Mouse (Mus musculus): Measurements from ENCODE around the gene Mylk4. TPM values are rescaled to one million over a fixed set of nuclear protein-coding genes. Genes with fewer than 3 reads are reported as not detected.

Gene Mylk4
- polyA plus RNA-seq, 1 experiment from 2014 or later: 1.7 TPM

- no peak for ATAC-seq (replicated peaks; ENCODE audit: extremely low read depth, insufficient read depth, low FRiP score)
- Histone ChIP-seq H3K4me1 (ENCODE audit: control insufficient read depth, insufficient read depth, low read length) (no peaks in the 10 kb centered on the region; the same call in 1 of the 2 replicates), H3K9me3 (replicated peaks; ENCODE audit: control insufficient read depth, low read length) (no peaks in the 10 kb centered on the region), H3K9ac (ENCODE audit: low read length) (no peak overlapping the region), H3K4me2 (ENCODE audit: low read depth, low read length) (no peak overlapping the region), H3K27ac (ENCODE audit: low read length) (no peak overlapping the region), H3K4me3 (ENCODE audit: low read length) (no peak overlapping the region), H3K27me3 (ENCODE audit: control insufficient read depth, insufficient read depth, low read length) (no peaks in the 10 kb centered on the region), H3K36me3 (ENCODE audit: control insufficient read depth, insufficient read depth) (peaks cover 19% of the 10 kb centered on the region)
- 77% methylated on average over 6 of the region's 6 CpGs for WGBS
Observed at GRCm38 (mm10) chr13:32824377-32825330, 40.9 kb upstream of the Mylk4 start.

- 72% methylated on average over 6 of the region's 6 CpGs for WGBS
- H3K27me3 ChIP-seq (ENCODE audit: control insufficient read depth, insufficient read depth, low read length): no peaks in the 10 kb centered on the region
- H3K27ac ChIP-seq (ENCODE audit: low read length): no peak overlapping the region
- no peaks in the 10 kb centered on the region for H3K9me3 ChIP-seq (replicated peaks; ENCODE audit: control insufficient read depth, low read length)
- peaks cover 32% of the 10 kb centered on the region for H3K36me3 ChIP-seq (ENCODE audit: control insufficient read depth, insufficient read depth)
- H3K4me1 ChIP-seq (ENCODE audit: control insufficient read depth, insufficient read depth, low read length): no peaks in the 10 kb centered on the region
- no peak overlapping the region for H3K9ac ChIP-seq (ENCODE audit: low read length)
- no peak overlapping the region for H3K4me2 ChIP-seq (ENCODE audit: low read depth, low read length)
- no peak overlapping the region for H3K4me3 ChIP-seq (ENCODE audit: low read length)
- no peak for ATAC-seq (replicated peaks; ENCODE audit: extremely low read depth, insufficient read depth, low FRiP score)
Observed at GRCm38 (mm10) chr13:32823126-32823525, 39.4 kb upstream of the Mylk4 start.

GRCm38 (mm10) chr13:32821671-32822070 is 37.9 kb upstream of the Mylk4 start:
- WGBS: 95% methylated on average over 4 of the region's 4 CpGs
- H3K4me2 ChIP-seq (ENCODE audit: low read depth, low read length): no peak overlapping the region

DNA sequence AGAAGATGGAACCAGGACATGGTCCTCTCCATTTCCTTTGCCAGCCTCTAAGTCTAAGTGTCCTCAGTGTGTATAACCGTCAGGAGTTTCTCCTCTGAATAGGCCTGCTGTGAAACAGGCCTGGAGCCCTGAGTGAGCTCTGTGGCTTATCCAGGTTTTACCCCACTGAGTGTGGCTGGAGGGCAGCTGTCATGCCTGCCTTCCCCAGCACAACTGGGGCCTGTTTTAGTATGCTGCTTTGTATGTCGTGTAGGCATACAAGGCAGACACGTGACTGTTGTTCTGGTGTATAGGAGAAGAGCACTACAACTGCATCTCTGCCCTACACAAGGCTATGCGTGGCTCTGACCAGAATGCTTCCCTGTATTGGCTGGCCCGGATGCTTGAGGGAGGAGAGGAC is 36.2 kb upstream of the Mylk4 start:
- no peak for ATAC-seq (replicated peaks; ENCODE audit: extremely low read depth, insufficient read depth, low FRiP score)
- Histone ChIP-seq H3K4me2 (ENCODE audit: low read depth, low read length) (no peak overlapping the region), H3K9ac (ENCODE audit: low read length) (no peak overlapping the region), H3K36me3 (ENCODE audit: control insufficient read depth, insufficient read depth) (peaks cover 52% of the 10 kb centered on the region), H3K9me3 (replicated peaks; ENCODE audit: control insufficient read depth, low read length) (no peaks in the 10 kb centered on the region), H3K4me3 (ENCODE audit: low read length) (no peak overlapping the region), H3K27me3 (ENCODE audit: control insufficient read depth, insufficient read depth, low read length) (no peaks in the 10 kb centered on the region), H3K27ac (ENCODE audit: low read length) (no peak overlapping the region), H3K4me1 (ENCODE audit: control insufficient read depth, insufficient read depth, low read length) (no peaks in the 10 kb centered on the region)
- WGBS: 90% methylated on average over 5 of the region's 5 CpGs

More at GRCm38 (mm10) chr13:32821671-32822070, 37.9 kb upstream of the Mylk4 start:
- no peak for ATAC-seq (replicated peaks; ENCODE audit: extremely low read depth, insufficient read depth, low FRiP score)
- Histone ChIP-seq H3K36me3 (ENCODE audit: control insufficient read depth, insufficient read depth) (peaks cover 43% of the 10 kb centered on the region), H3K27me3 (ENCODE audit: control insufficient read depth, insufficient read depth, low read length) (no peaks in the 10 kb centered on the region), H3K4me1 (ENCODE audit: control insufficient read depth, insufficient read depth, low read length) (no peaks in the 10 kb centered on the region), H3K9ac (ENCODE audit: low read length) (no peak overlapping the region), H3K9me3 (replicated peaks; ENCODE audit: control insufficient read depth, low read length) (no peaks in the 10 kb centered on the region), H3K4me3 (ENCODE audit: low read length) (no peak overlapping the region), H3K27ac (ENCODE audit: low read length) (no peak overlapping the region)

- H3K9ac ChIP-seq (ENCODE audit: low read length): no peak overlapping the region
- no peaks in the 10 kb centered on the region for H3K4me1 ChIP-seq (ENCODE audit: control insufficient read depth, insufficient read depth, low read length)
- H3K27me3 ChIP-seq (ENCODE audit: control insufficient read depth, insufficient read depth, low read length): no peaks in the 10 kb centered on the region
- no peak overlapping the region for H3K27ac ChIP-seq (ENCODE audit: low read length)
- peaks cover 55% of the 10 kb centered on the region for H3K36me3 ChIP-seq (ENCODE audit: control insufficient read depth, insufficient read depth)
- no peak for ATAC-seq (replicated peaks; ENCODE audit: extremely low read depth, insufficient read depth, low FRiP score)
- no peak overlapping the region for H3K4me3 ChIP-seq (ENCODE audit: low read length)
- H3K4me2 ChIP-seq (ENCODE audit: low read depth, low read length): no peak overlapping the region
- no peaks in the 10 kb centered on the region for H3K9me3 ChIP-seq (replicated peaks; ENCODE audit: control insufficient read depth, low read length)
- 93% methylated on average over 3 of the region's 3 CpGs for WGBS
Observed at GRCm38 (mm10) chr13:32819241-32819640, 35.5 kb upstream of the Mylk4 start.

DNA sequence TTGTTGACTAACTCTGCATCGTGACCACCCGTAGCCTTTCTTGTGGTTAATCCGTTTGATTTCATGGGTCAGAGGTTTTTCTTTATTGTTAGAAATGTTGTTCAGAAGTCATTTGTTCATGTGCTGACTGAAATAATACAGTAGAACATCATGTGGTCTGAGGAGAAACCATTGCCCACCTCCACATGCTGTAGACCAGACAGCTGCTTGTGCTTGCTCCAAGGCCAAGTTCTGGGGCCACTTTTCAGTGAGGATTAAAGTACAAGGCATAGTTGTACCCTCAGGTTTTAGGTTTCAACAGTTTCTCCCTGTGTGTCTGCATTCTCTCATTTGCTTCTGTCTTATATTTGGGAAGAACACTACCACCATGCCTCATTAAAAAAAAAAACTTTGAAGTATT is 23.9 kb upstream of the Mylk4 start:
- H3K27me3 ChIP-seq (ENCODE audit: control insufficient read depth, insufficient read depth, low read length): no peaks in the 10 kb centered on the region
- H3K36me3 ChIP-seq (ENCODE audit: control insufficient read depth, insufficient read depth): peaks cover 18% of the 10 kb centered on the region
- H3K9me3 ChIP-seq (replicated peaks; ENCODE audit: control insufficient read depth, low read length): no peaks in the 10 kb centered on the region
- ATAC-seq (replicated peaks; ENCODE audit: extremely low read depth, insufficient read depth, low FRiP score): no peak
- H3K4me1 ChIP-seq (ENCODE audit: control insufficient read depth, insufficient read depth, low read length): peaks cover 26% of the 10 kb centered on the region
- 88% methylated on average over 3 of the region's 3 CpGs for WGBS
- H3K9ac ChIP-seq (ENCODE audit: low read length): no peak overlapping the region
- H3K4me2 ChIP-seq (ENCODE audit: low read depth, low read length): no peak overlapping the region
- H3K27ac ChIP-seq (ENCODE audit: low read length): no peak overlapping the region
- no peak overlapping the region for H3K4me3 ChIP-seq (ENCODE audit: low read length)

GRCm38 (mm10) chr13:32806820-32807219 is 23.1 kb upstream of the Mylk4 start:
- peaks cover 25% of the 10 kb centered on the region for H3K4me1 ChIP-seq (ENCODE audit: control insufficient read depth, insufficient read depth, low read length)
- no peak overlapping the region for H3K9ac ChIP-seq (ENCODE audit: low read length)
- H3K4me2 ChIP-seq (ENCODE audit: low read depth, low read length): no peak overlapping the region
- no peak for ATAC-seq (replicated peaks; ENCODE audit: extremely low read depth, insufficient read depth, low FRiP score)
- peaks cover 18% of the 10 kb centered on the region for H3K36me3 ChIP-seq (ENCODE audit: control insufficient read depth, insufficient read depth)
- H3K9me3 ChIP-seq (replicated peaks; ENCODE audit: control insufficient read depth, low read length): no peaks in the 10 kb centered on the region
- H3K4me3 ChIP-seq (ENCODE audit: low read length): no peak overlapping the region
- 64% methylated on average over 7 of the region's 7 CpGs for WGBS
- H3K27ac ChIP-seq (ENCODE audit: low read length): no peak overlapping the region
- H3K27me3 ChIP-seq (ENCODE audit: control insufficient read depth, insufficient read depth, low read length): no peaks in the 10 kb centered on the region

- Histone ChIP-seq H3K9me3 (replicated peaks; ENCODE audit: control insufficient read depth, low read length) (no peaks in the 10 kb centered on the region), H3K4me2 (ENCODE audit: low read depth, low read length) (peak overlapping the region; percentile 79), H3K9ac (ENCODE audit: low read length) (peak overlapping the region; percentile 93; the same call in 1 of the 2 replicates), H3K4me1 (ENCODE audit: control insufficient read depth, insufficient read depth, low read length) (peaks cover 30% of the 10 kb centered on the region), H3K4me3 (ENCODE audit: low read length) (peak overlapping the region; percentile 94), H3K36me3 (ENCODE audit: control insufficient read depth, insufficient read depth) (peaks cover 14% of the 10 kb centered on the region), H3K27ac (ENCODE audit: low read length) (peak overlapping the region; percentile 44), H3K27me3 (ENCODE audit: control insufficient read depth, insufficient read depth, low read length) (no peaks in the 10 kb centered on the region)
- WGBS: 61% methylated on average over 4 of the region's 4 CpGs
- ATAC-seq (replicated peaks; ENCODE audit: extremely low read depth, insufficient read depth, low FRiP score): no peak
Observed at GRCm38 (mm10) chr13:32803701-32804345, 20.1 kb upstream of the Mylk4 start.
